Mouse (Mus musculus) WW6 (cell line): ENCODE results near the gene Ddx39.

ENCODE experiments used
- DNase-seq: peaks from one replicate; pipeline ENCODE4 v3.0.0-alpha.2; 2013; ENCODE audit warnings: low read depth, low spot score

Gene Ddx39

DNA sequence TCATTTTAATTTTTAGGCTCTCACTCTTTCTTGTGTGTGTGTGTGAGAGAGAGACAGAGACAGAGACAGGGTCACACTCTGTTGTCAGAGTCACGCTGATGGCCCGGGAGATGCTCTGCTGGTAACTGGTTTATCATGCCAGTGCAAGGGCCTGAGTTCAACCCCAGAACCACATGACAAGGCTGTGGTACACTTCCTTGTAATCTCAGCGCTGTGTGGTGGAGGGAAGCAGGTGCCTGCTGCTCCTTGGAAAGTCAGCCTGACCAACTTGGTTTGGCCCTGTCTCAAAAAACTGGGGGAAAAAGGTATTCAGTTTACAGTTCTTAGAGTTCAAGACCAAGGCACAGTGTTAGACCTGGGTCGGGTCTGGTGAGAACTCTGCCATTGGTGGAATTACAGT lies 52.5 kb downstream of the Ddx39 start:
- no peak for DNase-seq

DNA sequence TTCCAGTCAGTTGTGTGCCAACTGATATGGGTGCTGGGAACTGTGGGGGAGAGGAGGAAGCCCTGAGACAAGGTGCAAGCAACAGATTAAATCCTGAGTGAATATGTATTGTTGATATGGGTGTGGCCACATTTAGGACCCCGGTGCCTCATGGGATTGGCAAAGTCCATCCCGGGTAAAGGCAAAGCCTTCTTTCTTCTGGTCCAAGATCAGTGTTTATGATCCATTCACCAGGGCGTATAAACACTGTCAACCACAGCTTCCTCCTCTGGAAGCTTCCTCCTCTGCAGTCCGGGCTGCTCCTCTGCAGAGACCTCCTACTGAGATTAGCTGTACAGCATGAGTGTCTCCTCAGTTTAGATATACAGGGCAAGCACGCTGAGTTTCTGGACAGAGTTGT lies 53.5 kb downstream of the Ddx39 start:
- DNase-seq, result no peak

DNA sequence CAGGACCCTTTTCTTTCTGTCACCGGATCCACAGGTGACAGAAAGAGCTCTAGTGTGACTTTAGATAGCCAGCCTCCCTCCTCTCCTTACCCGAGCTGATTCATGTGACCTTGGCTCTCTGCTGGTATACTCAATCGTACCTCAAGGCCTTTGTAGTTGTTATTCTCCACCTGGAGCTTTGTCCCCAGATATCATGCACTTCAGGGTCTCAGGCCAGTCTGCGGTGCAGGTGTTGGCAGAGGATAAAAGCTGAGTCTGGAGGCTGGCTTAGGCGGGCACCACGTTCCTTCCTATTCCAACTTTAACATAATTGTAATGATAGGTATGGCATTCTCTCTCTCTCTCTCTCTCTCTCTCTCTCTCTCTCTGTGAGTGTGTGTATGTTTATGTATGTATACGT lies 54.7 kb downstream of the Ddx39 start:
- no peak for DNase-seq

DNA sequence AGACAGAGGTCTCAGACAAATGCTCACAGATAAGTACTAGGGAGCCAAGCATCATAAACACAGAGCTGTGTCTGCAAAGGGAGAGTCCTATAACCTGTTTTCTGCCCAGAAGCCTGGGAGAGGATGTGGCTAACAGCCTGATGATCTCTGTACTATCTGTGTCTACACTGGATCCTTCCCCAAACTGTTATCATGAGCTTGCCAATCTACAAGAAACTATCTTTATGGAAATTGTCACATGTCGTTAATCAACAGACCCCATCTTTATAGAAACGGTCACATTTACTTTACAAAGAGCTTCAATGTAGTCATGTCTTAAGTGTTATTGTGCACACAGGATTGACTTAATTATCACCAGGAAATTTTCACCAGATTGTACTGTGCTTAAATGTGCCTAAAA lies 55.7 kb downstream of the Ddx39 start:
- no peak for DNase-seq

DNA sequence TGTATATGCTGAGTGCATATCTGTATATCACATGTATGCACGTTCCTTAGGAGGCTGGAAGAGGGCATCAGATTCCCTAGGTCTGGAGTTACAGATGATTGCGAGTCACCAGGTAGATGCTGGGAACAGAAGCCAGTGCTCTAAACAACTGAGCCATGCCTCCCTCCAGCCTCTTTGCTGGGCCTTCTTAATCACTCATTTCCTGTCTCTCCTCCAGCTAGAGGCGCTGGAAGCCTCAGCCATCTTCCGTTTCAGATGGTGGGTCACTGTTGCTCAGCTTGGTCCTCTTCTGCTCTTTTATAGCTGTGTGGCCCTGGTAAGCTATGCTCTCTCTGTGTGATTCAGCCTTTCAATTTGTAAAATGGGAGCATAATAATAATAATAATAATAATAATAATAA lies 56.8 kb downstream of the Ddx39 start:
- no peak for DNase-seq

DNA sequence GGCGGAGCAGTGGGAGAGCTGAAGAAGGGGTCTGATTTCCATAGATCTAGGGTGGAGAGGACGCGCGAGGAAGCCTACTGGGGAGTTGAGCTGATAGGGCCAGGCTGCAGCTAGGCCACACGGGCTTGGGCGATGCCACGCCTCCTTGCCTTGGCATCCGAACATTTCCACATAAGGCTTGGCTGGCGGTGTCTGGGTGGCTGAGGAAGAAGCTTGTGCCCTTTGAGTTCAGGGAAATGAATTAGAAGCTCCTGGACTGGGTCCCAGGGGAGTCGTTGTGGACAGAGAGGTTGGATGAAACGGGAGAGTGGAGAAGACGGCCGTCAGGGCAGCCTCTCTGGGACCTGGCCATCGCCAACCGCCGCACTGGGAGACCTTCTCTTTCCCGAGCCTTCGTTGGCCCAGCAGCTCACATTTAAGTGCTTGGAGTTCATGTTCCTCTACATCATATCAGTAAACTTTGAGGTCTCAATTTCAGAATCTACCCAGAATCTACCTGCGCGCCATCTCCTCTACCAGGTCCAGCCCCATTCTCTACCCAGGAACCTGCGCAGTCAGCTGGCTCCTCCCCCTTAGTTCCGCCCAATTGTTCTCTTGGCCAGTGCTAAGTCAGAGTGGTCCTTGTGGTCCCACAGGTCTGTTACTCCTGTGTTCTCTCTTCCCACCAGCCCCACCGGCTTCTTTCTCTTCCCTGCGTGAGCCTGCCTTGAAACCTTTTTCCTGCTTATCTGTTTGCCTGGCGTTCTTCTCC lies 57.9 kb downstream of the Ddx39 start:
- no peak for DNase-seq

DNA sequence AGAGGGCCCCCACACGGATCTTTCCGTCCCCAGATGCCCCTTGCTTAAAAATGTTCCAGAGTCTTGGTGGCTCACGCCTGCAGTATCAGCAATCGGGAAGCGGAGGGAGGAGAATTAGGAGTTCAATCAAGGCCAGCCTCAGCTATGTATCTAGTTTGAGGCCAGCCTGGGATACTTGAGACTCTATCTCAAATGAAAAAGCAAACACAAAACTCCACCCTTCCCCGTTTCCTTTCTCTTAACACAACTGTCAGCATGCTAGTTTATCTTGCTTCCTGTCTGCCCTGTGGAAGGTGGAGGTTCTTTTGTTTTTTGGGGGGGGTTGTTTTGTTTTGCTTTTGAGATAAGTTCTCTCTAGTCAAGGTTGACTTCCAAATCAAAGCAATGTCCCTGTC lies 58.5 kb downstream of the Ddx39 start:
- no peak for DNase-seq

DNA sequence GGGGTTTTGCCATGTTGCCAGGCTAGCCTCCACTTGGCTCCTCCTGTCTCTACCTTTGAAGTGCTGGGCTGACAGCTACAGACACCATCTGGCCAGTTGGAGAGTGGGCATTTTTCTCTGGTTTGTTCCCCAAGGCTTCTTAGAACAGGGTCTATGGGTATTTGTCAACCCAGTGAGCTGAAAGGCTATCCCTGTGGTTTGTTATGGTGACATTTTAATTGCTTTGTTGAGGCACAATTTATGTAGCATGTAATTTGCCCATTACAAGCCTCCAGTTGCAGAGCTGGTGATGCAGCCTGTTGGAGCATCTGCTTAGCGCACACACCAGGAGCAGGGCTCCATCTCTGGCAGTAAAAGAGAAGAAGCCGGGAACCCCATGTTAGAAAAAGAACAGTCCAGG lies 59.2 kb downstream of the Ddx39 start:
- no peak for DNase-seq
